Mouse (Mus musculus) forebrain, embryonic 12.5 days (tissue): ENCODE data around the gene Olfr613. TPM values are rescaled to one million over a fixed set of nuclear protein-coding genes. Genes with fewer than 3 reads are reported as not detected.
"Not testable (repeated sequence)": the region's sequence is repeated elsewhere in the genome, so short reads cannot be mapped to it uniquely, and the experiment has no call there.

Experiments used
- ATAC-seq: fragments of 200-750 bp; cut with Nextera tagmentation; 2 replicates; pipeline ENCODE4 v1.8.0; 2017; ENCODE audit warnings: moderate TSS enrichment; ENCODE audit not compliant: low FRiP score
- H3K27ac ChIP-seq: fragments of 300-500 bp; sonication (generic); 2 replicates; pipeline ENCODE4 v1.5.1; 2016; ENCODE audit warnings: mild to moderate bottlenecking
- H3K27me3 ChIP-seq: fragments of 300-500 bp; sonication (generic); 2 replicates; pipeline ENCODE4 v1.6.1; 2016; ENCODE audit warnings: mild to moderate bottlenecking
- H3K36me3 ChIP-seq: fragments of 300-500 bp; sonication (generic); replicated peaks from 2 replicates; pipeline ENCODE4 v1.6.1; 2016; ENCODE audit warnings: mild to moderate bottlenecking
- H3K4me1 ChIP-seq: fragments of 300-500 bp; sonication (generic); 2 replicates; pipeline ENCODE4 v1.6.1; 2016
- H3K4me2 ChIP-seq: fragments of 300-500 bp; sonication (generic); 2 replicates; pipeline ENCODE4 v1.6.1; 2016; ENCODE audit warnings: mild to moderate bottlenecking, moderate library complexity
- H3K4me3 ChIP-seq: fragments of 300-500 bp; sonication (generic); replicated peaks from 2 replicates; pipeline ENCODE4 v1.5.1; 2016; ENCODE audit warnings: mild to moderate bottlenecking
- H3K9ac ChIP-seq: fragments of 300-500 bp; sonication (generic); 2 replicates; pipeline ENCODE4 v1.6.1; 2016; ENCODE audit warnings: mild to moderate bottlenecking
- H3K9me3 ChIP-seq: fragments of 300-500 bp; sonication (generic); 2 replicates; pipeline ENCODE4 v1.6.1; 2016
- WGBS: fragments of 180-500 bp; shearing (Covaris S2); methylation state at CpG from one replicate; pipeline ENCODE4 v1.1.7; 2016; 5-methylcytosine and 5-hydroxymethylcytosine counted together
- microRNA-seq: library from miRNA; unstranded; fragments of <30 nt; microRNA quantifications from one replicate; pipeline ENCODE4, GENCODE M21; 2017
- polyA plus RNA-seq: library from polyadenylated mRNA; unstranded; fragments of >200 nt; fragmentation: Nextera tagmentation; extraction: Ambion mirVana; gene quantifications from 2 replicates; pipeline ENCODE4 v1.2.1, GENCODE M21; 2016

Olfr613 gene
- not detected in 2 replicates for polyA plus RNA-seq

- ATAC-seq: no peak
- H3K27ac ChIP-seq: no peak within 1 kb of the TSS
- 88% methylated on average over 2 of the region's 2 CpGs for WGBS
- no peaks in the 10 kb centered on the region for H3K9me3 ChIP-seq
- no peaks in the 10 kb centered on the region for H3K27me3 ChIP-seq
- H3K36me3 ChIP-seq: no peaks in the 10 kb centered on the region
- H3K4me3 ChIP-seq: no peak within 1 kb of the TSS
- no peaks in the 10 kb centered on the region for H3K4me1 ChIP-seq
- no peak within 1 kb of the TSS for H3K4me2 ChIP-seq
- no peak within 1 kb of the TSS for H3K9ac ChIP-seq
Observed at GRCm38 (mm10) chr7:103547774-103548173, at the start of gene Olfr613. Gene Olfr613, plus strand, starts transcription at chr7:103548074.

GRCm38 (mm10) chr7:103512022-103512421 lies 35.9 kb upstream of the Olfr613 start, which contains the start of gene Olfr610:
Gene Olfr610, minus strand, starts transcription at chr7:103512122.
- no peak within 1 kb of the TSS for H3K27ac ChIP-seq
- no peaks in the 10 kb centered on the region for H3K4me1 ChIP-seq
- WGBS: 92% methylated on average over 2 of the region's 2 CpGs
- no peaks in the 10 kb centered on the region for H3K36me3 ChIP-seq
- H3K27me3 ChIP-seq: no peaks in the 10 kb centered on the region
- no peak within 1 kb of the TSS for H3K9ac ChIP-seq
- ATAC-seq: no peak
- H3K4me2 ChIP-seq: no peak within 1 kb of the TSS
- no peaks in the 10 kb centered on the region for H3K9me3 ChIP-seq
- H3K4me3 ChIP-seq: no peak within 1 kb of the TSS

GRCm38 (mm10) chr7:103520746-103521145 lies 27.1 kb upstream of the Olfr613 start, which contains the start of gene Olfr611:
Gene Olfr611, minus strand, starts transcription at chr7:103520846.
- not testable (repeated sequence) for ATAC-seq, H3K27ac ChIP-seq, H3K4me1 ChIP-seq, H3K9me3 ChIP-seq, H3K9ac ChIP-seq, H3K36me3 ChIP-seq, H3K4me2 ChIP-seq, H3K4me3 ChIP-seq, H3K27me3 ChIP-seq
- WGBS: 75% methylated on average over 1 of the region's 1 CpGs

- H3K36me3 ChIP-seq, H3K4me1 ChIP-seq, H3K9ac ChIP-seq, ATAC-seq, H3K4me2 ChIP-seq, H3K27ac ChIP-seq, H3K4me3 ChIP-seq, H3K9me3 ChIP-seq, H3K27me3 ChIP-seq: not testable (repeated sequence)
- WGBS: 79% methylated on average over 2 of the region's 2 CpGs
Observed at GRCm38 (mm10) chr7:103542617-103543016, 5.3 kb upstream of the Olfr613 start, which contains the start of gene Olfr612. Gene Olfr612, minus strand, starts transcription at chr7:103542717.

- no peak for ATAC-seq
- Histone ChIP-seq H3K4me2 (no peak within 1 kb of the TSS), H3K36me3 (no peaks in the 10 kb centered on the region), H3K27me3 (no peaks in the 10 kb centered on the region), H3K9me3 (no peaks in the 10 kb centered on the region), H3K27ac (no peak within 1 kb of the TSS), H3K4me1 (no peaks in the 10 kb centered on the region), H3K9ac (no peak within 1 kb of the TSS), H3K4me3 (no peak within 1 kb of the TSS)
- 78% methylated on average over 2 of the region's 2 CpGs for WGBS
Observed at GRCm38 (mm10) chr7:103555779-103556178, 7.9 kb downstream of the Olfr613 start, which contains the start of gene Olfr615. Gene Olfr615, plus strand, starts transcription at chr7:103556079.

- 78% methylated on average over 3 of the region's 3 CpGs for WGBS
- no peak within 1 kb of the TSS for H3K27ac ChIP-seq
- no peak within 1 kb of the TSS for H3K4me3 ChIP-seq
- no peaks in the 10 kb centered on the region for H3K4me1 ChIP-seq
- H3K36me3 ChIP-seq: no peaks in the 10 kb centered on the region
- no peak within 1 kb of the TSS for H3K9ac ChIP-seq
- no peaks in the 10 kb centered on the region for H3K27me3 ChIP-seq
- ATAC-seq: no peak
- H3K9me3 ChIP-seq: no peaks in the 10 kb centered on the region
- no peak within 1 kb of the TSS for H3K4me2 ChIP-seq
Observed at GRCm38 (mm10) chr7:103569043-103569442, 21.2 kb downstream of the Olfr613 start, which contains the start of gene Olfr616. Gene Olfr616, minus strand, starts transcription at chr7:103569143.

GRCm38 (mm10) chr7:103572761-103573160 lies 24.9 kb downstream of the Olfr613 start, which contains the start of gene Olfr617:
Gene Olfr617, plus strand, starts transcription at chr7:103573061.
- no peaks in the 10 kb centered on the region for H3K9me3 ChIP-seq
- H3K36me3 ChIP-seq: no peaks in the 10 kb centered on the region
- no peak within 1 kb of the TSS for H3K4me3 ChIP-seq
- H3K27me3 ChIP-seq: no peaks in the 10 kb centered on the region
- no peak within 1 kb of the TSS for H3K9ac ChIP-seq
- ATAC-seq: no peak
- H3K27ac ChIP-seq: no peak within 1 kb of the TSS
- no peak within 1 kb of the TSS for H3K4me2 ChIP-seq
- 80% methylated on average over 1 of the region's 1 CpGs for WGBS
- H3K4me1 ChIP-seq: no peaks in the 10 kb centered on the region

- no peaks in the 10 kb centered on the region for H3K36me3 ChIP-seq
- no peak within 1 kb of the TSS for H3K27ac ChIP-seq
- ATAC-seq: no peak
- H3K4me1 ChIP-seq: no peaks in the 10 kb centered on the region
- H3K9ac ChIP-seq: no peak within 1 kb of the TSS
- H3K4me2 ChIP-seq: no peak within 1 kb of the TSS
- H3K27me3 ChIP-seq: no peaks in the 10 kb centered on the region
- WGBS: 60% methylated on average over 2 of the region's 2 CpGs
- H3K4me3 ChIP-seq: no peak within 1 kb of the TSS
- H3K9me3 ChIP-seq: no peaks in the 10 kb centered on the region
Observed at GRCm38 (mm10) chr7:103589803-103590202, 41.9 kb downstream of the Olfr613 start, which contains the start of gene Olfr618. Gene Olfr618, plus strand, starts transcription at chr7:103590103.

GRCm38 (mm10) chr7:103600275-103600674 lies 52.4 kb downstream of the Olfr613 start, which contains the start of gene Olfr619:
Gene Olfr619, plus strand, starts transcription at chr7:103600575.
- Histone ChIP-seq H3K9ac (no peak within 1 kb of the TSS), H3K4me3 (no peak within 1 kb of the TSS), H3K36me3 (no peaks in the 10 kb centered on the region), H3K4me2 (no peak within 1 kb of the TSS), H3K9me3 (no peaks in the 10 kb centered on the region), H3K27ac (no peak within 1 kb of the TSS), H3K4me1 (no peaks in the 10 kb centered on the region), H3K27me3 (no peaks in the 10 kb centered on the region)
- ATAC-seq: no peak

Small RNAs within 50 kb of the gene (microRNA-seq; reads per million reads assigned to microRNA genes)
- gene Gm26506: not detected

Other genes with a start within 250 kb of the Olfr613 start
- not detected in 2 replicates for gene Olfr596, start 242.4 kb upstream of the Olfr613 start, polyA plus RNA-seq
- gene Olfr597, start 231.8 kb upstream of the Olfr613 start, polyA plus RNA-seq: 0.20 TPM in 1 of 2 replicates, not detected in the other
- gene Olfr598, start 224.5 kb upstream of the Olfr613 start, polyA plus RNA-seq: not detected in 2 replicates
- gene Olfr599, start 212.2 kb upstream of the Olfr613 start, polyA plus RNA-seq: not detected in 2 replicates
- gene Olfr600, start 198.4 kb upstream of the Olfr613 start, polyA plus RNA-seq: not detected in 2 replicates
- not detected in 2 replicates for gene Olfr601, start 185.4 kb upstream of the Olfr613 start, polyA plus RNA-seq
- not detected in 2 replicates for gene Olfr603, start 161.9 kb upstream of the Olfr613 start, polyA plus RNA-seq
- not detected in 2 replicates for gene Usp17lc, start 133.0 kb upstream of the Olfr613 start, polyA plus RNA-seq
- not detected in 2 replicates for gene Olfr605, start 102.6 kb upstream of the Olfr613 start, polyA plus RNA-seq
- gene Olfr606, start 99.0 kb upstream of the Olfr613 start, polyA plus RNA-seq: not detected in 2 replicates
- not detected in 2 replicates for gene Olfr607, start 83.9 kb upstream of the Olfr613 start, polyA plus RNA-seq
- not detected in 2 replicates for gene Olfr608, start 78.2 kb upstream of the Olfr613 start, polyA plus RNA-seq
- not detected in 2 replicates for gene Olfr609, start 50.0 kb upstream of the Olfr613 start, polyA plus RNA-seq
- gene Olfr610, start 36.0 kb upstream of the Olfr613 start, polyA plus RNA-seq: not detected in 2 replicates
- gene Olfr611, start 27.2 kb upstream of the Olfr613 start, polyA plus RNA-seq: not detected in 2 replicates
- not detected in 2 replicates for gene Olfr612, start 5.4 kb upstream of the Olfr613 start, polyA plus RNA-seq
- gene Olfr615, start 8.0 kb downstream of the Olfr613 start, polyA plus RNA-seq: not detected in 2 replicates
- not detected in 2 replicates for gene Olfr616, start 21.1 kb downstream of the Olfr613 start, polyA plus RNA-seq
- gene Olfr617, start 25.0 kb downstream of the Olfr613 start, polyA plus RNA-seq: not detected in 2 replicates
- not detected in 2 replicates for gene Olfr618, start 42.0 kb downstream of the Olfr613 start, polyA plus RNA-seq
- gene Olfr619, start 52.5 kb downstream of the Olfr613 start, polyA plus RNA-seq: not detected in 2 replicates
- gene Olfr620, start 64.5 kb downstream of the Olfr613 start, polyA plus RNA-seq: not detected in 2 replicates
- not detected in 2 replicates for gene Olfr622, start 94.6 kb downstream of the Olfr613 start, polyA plus RNA-seq
- gene Olfr623, start 115.6 kb downstream of the Olfr613 start, polyA plus RNA-seq: not detected in 2 replicates
- gene Olfr624, start 123.1 kb downstream of the Olfr613 start, polyA plus RNA-seq: 0.04 TPM in 2 replicates
- gene Olfr625-ps1, start 134.6 kb downstream of the Olfr613 start, polyA plus RNA-seq: not detected in 2 replicates
- not detected in 2 replicates for gene Olfr243, start 166.6 kb downstream of the Olfr613 start, polyA plus RNA-seq
- not detected in 2 replicates for gene Olfr628, start 182.3 kb downstream of the Olfr613 start, polyA plus RNA-seq
- not detected in 2 replicates for gene Olfr629, start 196.9 kb downstream of the Olfr613 start, polyA plus RNA-seq
- not detected in 2 replicates for gene Olfr630, start 209.3 kb downstream of the Olfr613 start, polyA plus RNA-seq
- not detected in 2 replicates for gene Olfr69, start 223.5 kb downstream of the Olfr613 start, polyA plus RNA-seq
- gene Olfr68, start 231.6 kb downstream of the Olfr613 start, polyA plus RNA-seq: not detected in 2 replicates
- gene Olfr67, start 243.7 kb downstream of the Olfr613 start, polyA plus RNA-seq: not detected in 2 replicates